Mouse (Mus musculus) CH12.LX (cell line): ENCODE data around the gene Serpinf2. TPM values are rescaled to one million over a fixed set of nuclear protein-coding genes. Genes with fewer than 3 reads are reported as not detected.

ENCODE experiments used
- DNase-seq: peaks from one replicate; pipeline ENCODE4 v3.0.0-alpha.2; 2013; ENCODE audit errors: extremely low read depth
- H3K27ac ChIP-seq: 2 replicates; pipeline ENCODE4 v1.5.1; 2012; ENCODE audit warnings: low read depth, mild to moderate bottlenecking, control low read depth, moderate library complexity; ENCODE audit not compliant: insufficient read depth
- H3K27me3 ChIP-seq: replicated peaks from 2 replicates; pipeline ENCODE3; 2012; ENCODE audit warnings: inconsistent platforms
- H3K36me3 ChIP-seq, 2 experiments: replicated peaks in 1 of 2; 2 replicates each; pipeline versions ENCODE3 to v1.6.1; 2012; ENCODE audit warnings: inconsistent platforms in 1 of 2, low read length in 1 of 2, mild to moderate bottlenecking in 1 of 2, mixed read lengths in 1 of 2, moderate library complexity in 1 of 2; ENCODE audit not compliant: control insufficient read depth in 1 of 2, insufficient read depth in 1 of 2
- H3K4me1 ChIP-seq, 2 experiments: 2 replicates each; pipeline ENCODE4 v1.6.1; 2012; ENCODE audit warnings: inconsistent platforms in 1 of 2, moderate library complexity in 1 of 2; ENCODE audit not compliant: insufficient read depth in 2 of 2, control insufficient read depth in 1 of 2
- H3K4me2 ChIP-seq: 2 replicates; pipeline ENCODE4 v1.6.1; 2012; ENCODE audit warnings: low read depth, mild to moderate bottlenecking, control low read depth; ENCODE audit not compliant: poor library complexity, insufficient read depth, severe bottlenecking
- H3K4me3 ChIP-seq, 3 experiments: fragments of 150-350 bp in 1 of 3; sonication (generic) in 1 of 3; replicated peaks in 1 of 3; 2 replicates each; pipeline versions ENCODE3 to v1.5.1; 2011 to 2012; ENCODE audit warnings: low read depth in 2 of 3, low read length in 2 of 3, mild to moderate bottlenecking in 2 of 3, moderate library complexity in 2 of 3, control low read depth in 1 of 3, improper control_type of control experiment in 1 of 3, inconsistent platforms in 1 of 3, mixed read lengths in 1 of 3; ENCODE audit not compliant: poor library complexity in 1 of 3
- H3K79me2 ChIP-seq: replicated peaks from 2 replicates; pipeline ENCODE4 v1.6.1; 2012; ENCODE audit warnings: mild to moderate bottlenecking, moderate library complexity; ENCODE audit not compliant: control insufficient read depth, poor library complexity, insufficient read depth, severe bottlenecking; ENCODE audit errors: extremely low read depth
- H3K9ac ChIP-seq: 2 replicates; pipeline ENCODE4 v1.6.1; 2012; ENCODE audit warnings: low read depth, mild to moderate bottlenecking, control low read depth, moderate library complexity; ENCODE audit not compliant: insufficient read depth
- H3K9me3 ChIP-seq: replicated peaks from 2 replicates; pipeline ENCODE3; 2012; ENCODE audit warnings: low read length, inconsistent platforms, mixed read lengths
- CHD1 ChIP-seq: IDR thresholded peaks from 2 replicates; pipeline ENCODE4 v1.6.1; 2012; ENCODE audit warnings: low read depth, low read length, improper control_type of control experiment, inconsistent platforms
- CTCF ChIP-seq, 2 experiments: IDR thresholded peaks in 1 of 2; conservative IDR thresholded peaks in 1 of 2; 2 replicates each; pipeline ENCODE4 v1.5.1; 2011 to 2012; ENCODE audit warnings: low read depth in 2 of 2, low read length in 2 of 2, improper control_type of control experiment in 1 of 2, inconsistent platforms in 1 of 2, mild to moderate bottlenecking in 1 of 2, moderate library complexity in 1 of 2
- ELF1 ChIP-seq: IDR thresholded peaks from 2 replicates; pipeline ENCODE4 v1.6.1; 2014; ENCODE audit warnings: low read depth, mild to moderate bottlenecking, inconsistent platforms, low read length, improper control_type of control experiment
- EP300 ChIP-seq: IDR thresholded peaks from 2 replicates; pipeline ENCODE4 v1.6.1; 2011; ENCODE audit warnings: low read length, improper control_type of control experiment
- ETS1 ChIP-seq: conservative IDR thresholded peaks from 2 replicates; pipeline ENCODE4 v1.6.1; 2012; ENCODE audit warnings: low read depth, mild to moderate bottlenecking, inconsistent platforms, low read length, improper control_type of control experiment, moderate library complexity
- IRF4 ChIP-seq: IDR thresholded peaks from 2 replicates; pipeline ENCODE4 v1.6.1; 2014; ENCODE audit warnings: low read depth, mild to moderate bottlenecking, inconsistent platforms, low read length, improper control_type of control experiment
- JUN ChIP-seq: IDR thresholded peaks from 2 replicates; pipeline ENCODE4 v1.6.1; 2011; ENCODE audit warnings: low read depth, mild to moderate bottlenecking, low read length, improper control_type of control experiment, moderate library complexity; ENCODE audit not compliant: insufficient read depth
- KAT2A ChIP-seq: IDR thresholded peaks from 2 replicates; pipeline ENCODE4 v1.6.1; 2012; ENCODE audit warnings: low read length, improper control_type of control experiment, inconsistent platforms; ENCODE audit not compliant: insufficient replicate concordance
- MAFK ChIP-seq: IDR thresholded peaks from 2 replicates; pipeline ENCODE4 v1.6.1; 2011; ENCODE audit warnings: low read length, improper control_type of control experiment; ENCODE audit not compliant: insufficient replicate concordance
- MAZ ChIP-seq: IDR thresholded peaks from 2 replicates; pipeline ENCODE4 v1.6.1; 2012; ENCODE audit warnings: low read depth, mild to moderate bottlenecking, inconsistent platforms, low read length, improper control_type of control experiment, moderate library complexity
- MEF2A ChIP-seq: IDR thresholded peaks from 2 replicates; pipeline ENCODE4 v1.6.1; 2014; ENCODE audit warnings: low read depth, mild to moderate bottlenecking, inconsistent platforms, low read length, improper control_type of control experiment, borderline replicate concordance
- MXI1 ChIP-seq: IDR thresholded peaks from 2 replicates; pipeline ENCODE4 v1.6.1; 2011; ENCODE audit warnings: mild to moderate bottlenecking, low read depth, low read length, improper control_type of control experiment
- MYC ChIP-seq: IDR thresholded peaks from 2 replicates; pipeline ENCODE4 v1.6.1; 2011; ENCODE audit warnings: low read depth, mild to moderate bottlenecking, improper control_type of control experiment, low read length
- PAX5 ChIP-seq: IDR thresholded peaks from 2 replicates; pipeline ENCODE4 v1.6.1; 2012; ENCODE audit warnings: low read length, inconsistent platforms, mixed read lengths
- SMC3 ChIP-seq: IDR thresholded peaks from 2 replicates; pipeline ENCODE4 v1.6.1; 2011; ENCODE audit warnings: low read depth, low read length, improper control_type of control experiment
- UBTF ChIP-seq: IDR thresholded peaks from 2 replicates; pipeline ENCODE4 v1.6.1; 2012; ENCODE audit warnings: low read depth, mild to moderate bottlenecking, inconsistent platforms, low read length, improper control_type of control experiment, moderate library complexity
- ZKSCAN1 ChIP-seq: IDR thresholded peaks from 2 replicates; pipeline ENCODE4 v1.6.1; 2012; ENCODE audit warnings: low read depth, inconsistent platforms, low read length, improper control_type of control experiment, borderline replicate concordance
- ZNF384 ChIP-seq: IDR thresholded peaks from 2 replicates; pipeline ENCODE4 v1.6.1; 2012; ENCODE audit warnings: low read depth, low read length, improper control_type of control experiment, inconsistent platforms
- dilution Hi-C: fragments of 300-500 bp; cut with MboI; formaldehyde crosslinking; loops from 2 replicates; pipeline ENCODE4 v1.14.3; 2020; ENCODE audit warnings: low sequenced_read_pairs; ENCODE audit not compliant: extremely low pct_unique_long_range_greater_than_20kb, extremely low pct_ligation_motif_present
- in situ Hi-C: fragments of 300-500 bp; cut with MboI; formaldehyde crosslinking; loops from 3 replicates; pipeline ENCODE4 v1.14.3; 2019; ENCODE audit warnings: low sequenced_read_pairs, low pct_ligation_motif_present, low pct_unique_long_range_greater_than_20kb, mixed read lengths
- polyA plus RNA-seq: library from polyadenylated mRNA; unstranded; fragments of >175 nt; gene quantifications from 2 replicates; pipeline ENCODE4 v1.2.1, GENCODE M21; 2012; ENCODE audit warnings: low read depth; ENCODE audit not compliant: insufficient read length
- total RNA-seq, 2 experiments: library from RNA; depleted of rRNA; stranded (reverse); fragments of 300-350 nt in 1 of 2; fragments of >200 nt in 1 of 2; gene quantifications; 2 replicates each; pipeline ENCODE4 v1.2.3; 2012 to 2014

The Serpinf2 gene
- total and polyA plus RNA-seq, 3 experiments, result 0.08 to 0.26 TPM; not detected in 1

GRCm38 (mm10) chr11:75443711-75444110 is 4.3 kb upstream of the Serpinf2 start:
- Histone ChIP-seq H3K4me2 (no peak overlapping the region), H3K36me3 (peaks cover 55 to 80% of the 10 kb centered on the region in 2 experiments), H3K4me3 (no peak overlapping the region), H3K27me3 (no peaks in the 10 kb centered on the region), H3K27ac (no peak overlapping the region), H3K79me2 (no peaks in the 10 kb centered on the region), H3K9me3 (no peaks in the 10 kb centered on the region), H3K4me1 (peaks cover 8 to 18% of the 10 kb centered on the region in 2 experiments; a peak in 3 of 4 replicates), H3K9ac (no peak overlapping the region)
- no peak for DNase-seq
- in situ Hi-C loops, result no loop called here
- dilution Hi-C loops, result no loop called here
- TF ChIP-seq SMC3, result no peak
- TF ChIP-seq MEF2A, result no peak
- no peak for TF ChIP-seq MXI1
- TF ChIP-seq ZNF384, result no peak
- TF ChIP-seq MAFK, result no peak
- no peak for TF ChIP-seq ETS1

GRCm38 (mm10) chr11:75441601-75442000 is 2.2 kb upstream of the Serpinf2 start:
- H3K4me3 ChIP-seq, result no peak overlapping the region
- no peaks in the 10 kb centered on the region for H3K27me3 ChIP-seq
- no peaks in the 10 kb centered on the region for H3K9me3 ChIP-seq
- H3K4me2 ChIP-seq, result no peak overlapping the region
- H3K9ac ChIP-seq, result no peak overlapping the region
- H3K27ac ChIP-seq, result no peak overlapping the region
- in situ Hi-C loops, result no loop called here
- no peak for TF ChIP-seq JUN
- TF ChIP-seq PAX5, result no peak
- TF ChIP-seq CHD1, result no peak
- no peak for TF ChIP-seq ETS1
- TF ChIP-seq MYC, result no peak
- TF ChIP-seq CTCF (conservative IDR thresholded peaks at IDR 0.05 in 1 of 2, IDR thresholded peaks at IDR 0.05 in 1 of 2; ENCODE audit: low read depth in 2 of 2, low read length in 2 of 2), result no peak
- no peak for TF ChIP-seq MAZ
- no peak for TF ChIP-seq ELF1
- no peak for TF ChIP-seq KAT2A
- TF ChIP-seq UBTF, result no peak
- TF ChIP-seq, all 38 proteins: peak for 0
- no peak for DNase-seq
- Histone ChIP-seq H3K36me3 (peaks cover 38 to 59% of the 10 kb centered on the region in 2 experiments), H3K79me2 (no peaks in the 10 kb centered on the region), H3K4me1 (peaks cover 8 to 13% of the 10 kb centered on the region in 2 experiments; a peak in 3 of 4 replicates)
- dilution Hi-C loops, result no loop called here

GRCm38 (mm10) chr11:75441034-75441433 is 1.6 kb upstream of the Serpinf2 start:
- H3K79me2 ChIP-seq, result no peaks in the 10 kb centered on the region
- no peak overlapping the region for H3K4me3 ChIP-seq
- H3K9ac ChIP-seq, result no peak overlapping the region
- peak; percentile 54; the same call in 1 of the 2 replicates for TF ChIP-seq IRF4
- peak; percentile 56 for TF ChIP-seq EP300
- TF ChIP-seq ZKSCAN1, result no peak
- TF ChIP-seq MEF2A, result no peak
- TF ChIP-seq CTCF (conservative IDR thresholded peaks at IDR 0.05 in 1 of 2, IDR thresholded peaks at IDR 0.05 in 1 of 2; ENCODE audit: low read depth in 2 of 2, low read length in 2 of 2), result no peak
- H3K27ac ChIP-seq, result no peak overlapping the region
- peaks cover 8 to 14% of the 10 kb centered on the region in 2 experiments; a peak in 3 of 4 replicates for H3K4me1 ChIP-seq
- no peaks in the 10 kb centered on the region for H3K27me3 ChIP-seq
- in situ Hi-C loops (no loop called here), dilution Hi-C loops (no loop called here)
- peaks cover 38 to 53% of the 10 kb centered on the region in 2 experiments for H3K36me3 ChIP-seq
- H3K4me2 ChIP-seq, result no peak overlapping the region
- H3K9me3 ChIP-seq, result no peaks in the 10 kb centered on the region
- no peak for DNase-seq
